18 mouse cellular contexts compared by ENCODE assay signal in genomic region chr2:65856791-65857190, GRCm38 (mm10). TPM values are rescaled to one million over a fixed set of nuclear protein-coding genes. Genes with fewer than 3 reads are reported as not detected.
"Had no signal": no experiment of that assay in that cellular context is flagged by ENCODE, and none has a peak within 500 bp of the region (broad histone marks: within the 10 kb centered on the region; RNA-seq: fewer than 3 reads in every experiment).

No protein-coding gene starts in this region.

- H3K27me3 ChIP-seq: neural tube, embryonic 13.5 days; neural tube, embryonic 15.5 days; stomach, embryonic 15.5 days had no signal

- H3K9ac ChIP-seq: neural tube, embryonic 13.5 days; neural tube, embryonic 15.5 days; stomach, embryonic 15.5 days had no signal

- H3K36me3 ChIP-seq: neural tube, embryonic 13.5 days; neural tube, embryonic 15.5 days; stomach, embryonic 15.5 days had no signal

- DNase-seq: retina, postnatal 1 day; right cerebral cortex, adult 18-20 months; right cerebral cortex, postnatal 14 days; right cerebral cortex, postnatal 25 days; right cerebral cortex, postnatal 4 days; spleen, adult 18-20 months; thymus, adult 18-20 months; thymus, adult 2 months; thymus, postnatal 14 days; thymus, postnatal 25 days; thymus, postnatal 36 days; thymus, postnatal 4 days had no signal

- H3K4me1 ChIP-seq: stomach, embryonic 15.5 days had no signal

- H3K4me3 ChIP-seq: neural tube, embryonic 13.5 days; neural tube, embryonic 15.5 days; stomach, embryonic 15.5 days had no signal

- H3K27ac ChIP-seq: neural tube, embryonic 13.5 days; neural tube, embryonic 15.5 days; stomach, embryonic 15.5 days; stomach, postnatal 0 days had no signal

RNA-seq across cellular contexts. Expression of gene Csrnp3, which starts 11.2 kb away (rescaled TPM):
- total RNA-seq: neutrophil, adult 5-6 weeks had no signal
- polyA plus RNA-seq: spleen, adult 2 months had no signal
